Mouse (Mus musculus) hindbrain, embryonic 14.5 days (tissue): Measurements from ENCODE around the gene Esf1. TPM values are rescaled to one million over a fixed set of nuclear protein-coding genes. Genes with fewer than 3 reads are reported as not detected.
A peak's percentile ranks its signal among the peaks of the same experiment; 100 is the strongest.
"Not testable (repeated sequence)": the region's sequence is repeated elsewhere in the genome, so short reads cannot be mapped to it uniquely, and the experiment has no call there.

Experiments used
- ATAC-seq: fragments of 200-750 bp; cut with Nextera tagmentation; 2 replicates; pipeline ENCODE4 v1.8.0; 2017; ENCODE audit warnings: moderate number of reproducible peaks, mild to moderate bottlenecking, moderate TSS enrichment, moderate library complexity; ENCODE audit not compliant: low FRiP score
- DNase-seq: peaks from one replicate; pipeline ENCODE4 v3.0.0-alpha.2; 2015; ENCODE audit warnings: low spot score
- H3K27ac ChIP-seq: fragments of 300-500 bp; sonication (generic); 2 replicates; pipeline ENCODE4 v1.5.1; 2014; ENCODE audit warnings: mild to moderate bottlenecking, moderate library complexity
- H3K27me3 ChIP-seq: fragments of 300-500 bp; sonication (generic); 2 replicates; pipeline ENCODE4 v1.6.1; 2014; ENCODE audit warnings: mild to moderate bottlenecking, low read length, mixed read lengths; ENCODE audit not compliant: control insufficient read depth, insufficient read depth
- H3K36me3 ChIP-seq: fragments of 300-500 bp; sonication (generic); replicated peaks from 2 replicates; pipeline ENCODE4 v1.6.1; 2014; ENCODE audit not compliant: control insufficient read depth, insufficient read depth
- H3K4me1 ChIP-seq: fragments of 300-500 bp; sonication (generic); replicated peaks from 2 replicates; pipeline ENCODE4 v1.6.1; 2014; ENCODE audit warnings: antibody characterized with exemption, low read length, mixed read lengths; ENCODE audit not compliant: control insufficient read depth, insufficient read depth
- H3K4me2 ChIP-seq: fragments of 300-500 bp; sonication (generic); replicated peaks from 2 replicates; pipeline ENCODE4 v1.6.1; 2014; ENCODE audit warnings: mild to moderate bottlenecking, moderate library complexity
- H3K4me3 ChIP-seq: fragments of 300-500 bp; sonication (generic); replicated peaks from 2 replicates; pipeline ENCODE4 v1.5.1; 2014; ENCODE audit warnings: mild to moderate bottlenecking, low read length
- H3K9ac ChIP-seq: fragments of 300-500 bp; sonication (generic); 2 replicates; pipeline ENCODE4 v1.6.1; 2014
- H3K9me3 ChIP-seq: fragments of 300-500 bp; sonication (generic); 2 replicates; pipeline ENCODE4 v1.6.1; 2016; ENCODE audit warnings: low read length; ENCODE audit not compliant: control insufficient read depth
- WGBS: fragments of 180-500 bp; shearing (Covaris S2); extraction: QIAGEN DNeasy Blood & Tissue Kit; methylation state at CpG from one replicate; pipeline ENCODE4 v1.1.7; 2014; 5-methylcytosine and 5-hydroxymethylcytosine counted together
- polyA plus RNA-seq: library from polyadenylated mRNA; unstranded; fragments of >200 nt; fragmentation: Nextera tagmentation; extraction: Ambion mirVana; gene quantifications from 2 replicates; pipeline ENCODE4 v1.2.1, GENCODE M21; 2014

Esf1 gene
- 11.8 and 16.0 TPM in 2 replicates for polyA plus RNA-seq

DNA sequence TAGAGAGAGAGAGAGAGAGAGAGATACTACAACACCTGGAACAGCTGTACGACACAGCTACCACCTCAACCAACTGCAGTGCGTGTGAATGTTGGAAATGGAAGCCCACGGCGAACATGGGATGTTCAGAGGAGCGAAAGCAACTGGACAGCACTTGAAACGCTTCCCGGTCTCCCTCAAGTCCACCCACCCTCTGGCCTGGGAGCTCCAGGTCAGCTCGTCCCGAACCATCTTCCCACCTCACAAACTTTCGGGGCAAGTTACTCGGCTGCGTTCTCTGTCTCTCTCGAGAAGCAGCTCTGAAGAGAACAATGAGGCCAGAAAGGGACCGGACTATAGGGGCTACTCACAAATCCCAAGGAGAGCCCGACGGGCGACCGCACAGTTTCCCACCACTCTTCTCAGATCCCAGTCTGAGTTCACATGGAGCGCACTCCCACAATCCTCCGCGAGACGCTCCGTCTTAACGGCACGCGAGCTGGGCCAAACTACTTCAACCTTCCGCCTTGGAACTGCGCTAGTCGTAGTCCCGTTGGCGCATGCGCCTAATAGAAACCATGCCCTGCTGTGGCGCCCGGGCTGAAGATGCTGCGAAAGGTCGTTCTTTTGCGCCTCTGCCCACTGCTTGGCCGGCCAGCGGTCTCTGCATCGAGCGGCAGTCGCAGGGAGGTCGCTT is at the start of gene Esf1, which contains the start of gene Ndufaf5:
Gene Esf1 (minus strand): TSS at position 438 of the 676 bp plus-strand sequence.
Gene Ndufaf5 (plus strand): TSS at position 523 of the 676 bp plus-strand sequence.
- Histone ChIP-seq H3K27me3 (no peaks in the 10 kb centered on the region), H3K27ac (peak within 1 kb of the TSS; percentile 68), H3K4me2 (peak within 1 kb of the TSS; percentile 86), H3K36me3 (peaks cover 25% of the 10 kb centered on the region), H3K4me1 (peaks cover 12% of the 10 kb centered on the region), H3K9me3 (no peaks in the 10 kb centered on the region), H3K4me3 (peak within 1 kb of the TSS; percentile 63), H3K9ac (peak within 1 kb of the TSS; percentile 67)
- ATAC-seq (peak; percentile 99), DNase-seq (peak; percentile 99)
- under 1% methylated on average over 43 of the region's 43 CpGs for WGBS

DNA sequence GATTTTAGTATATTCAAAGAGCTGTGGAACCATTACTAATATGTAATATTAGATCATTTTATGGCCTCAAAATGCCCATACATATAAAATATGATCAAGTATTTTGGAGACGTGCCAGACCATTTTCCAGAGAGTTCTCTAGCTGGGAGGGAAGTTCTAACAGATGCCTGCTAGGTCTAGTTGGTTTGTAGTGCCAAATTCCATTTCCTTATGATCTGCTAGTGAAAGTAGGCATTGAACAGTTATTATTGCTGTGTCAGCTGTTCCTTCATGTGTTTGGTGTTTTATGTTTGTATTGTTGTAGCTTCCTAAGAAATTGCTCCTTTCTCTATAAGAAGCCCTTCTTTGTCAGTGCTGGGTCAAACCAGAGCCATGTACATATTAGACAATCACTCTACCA is 45.6 kb upstream of the Esf1 start:
- ATAC-seq (no peak), DNase-seq (no peak)
- Histone ChIP-seq H3K4me3 (no peak overlapping the region), H3K9ac (no peak overlapping the region), H3K27me3 (no peaks in the 10 kb centered on the region), H3K4me1 (no peaks in the 10 kb centered on the region), H3K27ac (no peak overlapping the region), H3K4me2 (no peak overlapping the region), H3K9me3 (no peaks in the 10 kb centered on the region), H3K36me3 (no peaks in the 10 kb centered on the region)
- 87% methylated on average over 1 of the region's 1 CpGs for WGBS

DNA sequence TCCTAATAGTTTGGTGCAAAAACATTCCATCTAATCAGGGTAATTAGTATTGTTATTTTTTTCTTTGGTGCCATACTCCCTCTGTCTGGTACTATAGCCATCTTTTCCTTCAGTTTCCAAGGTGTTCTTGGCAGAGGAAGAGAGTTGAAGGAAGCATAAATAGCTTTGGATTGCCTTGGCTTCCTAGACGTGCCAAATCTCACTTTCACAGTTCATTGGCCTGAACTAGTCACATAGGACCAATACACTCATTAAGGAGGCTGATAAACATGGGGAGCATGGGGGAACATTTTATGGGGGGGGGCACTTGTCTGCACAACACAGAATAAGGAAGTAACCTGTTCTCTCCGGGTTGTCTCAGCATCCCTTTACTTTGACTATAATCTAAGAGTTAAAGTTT is 45.1 kb upstream of the Esf1 start:
- no peak for ATAC-seq
- no peaks in the 10 kb centered on the region for H3K9me3 ChIP-seq
- no peaks in the 10 kb centered on the region for H3K27me3 ChIP-seq
- no peak for DNase-seq
- no peak overlapping the region for H3K4me2 ChIP-seq
- no peaks in the 10 kb centered on the region for H3K4me1 ChIP-seq
- no peak overlapping the region for H3K27ac ChIP-seq
- H3K4me3 ChIP-seq, result no peak overlapping the region
- H3K36me3 ChIP-seq, result no peaks in the 10 kb centered on the region
- no peak overlapping the region for H3K9ac ChIP-seq
- 74% methylated on average over 2 of the region's 2 CpGs for WGBS

DNA sequence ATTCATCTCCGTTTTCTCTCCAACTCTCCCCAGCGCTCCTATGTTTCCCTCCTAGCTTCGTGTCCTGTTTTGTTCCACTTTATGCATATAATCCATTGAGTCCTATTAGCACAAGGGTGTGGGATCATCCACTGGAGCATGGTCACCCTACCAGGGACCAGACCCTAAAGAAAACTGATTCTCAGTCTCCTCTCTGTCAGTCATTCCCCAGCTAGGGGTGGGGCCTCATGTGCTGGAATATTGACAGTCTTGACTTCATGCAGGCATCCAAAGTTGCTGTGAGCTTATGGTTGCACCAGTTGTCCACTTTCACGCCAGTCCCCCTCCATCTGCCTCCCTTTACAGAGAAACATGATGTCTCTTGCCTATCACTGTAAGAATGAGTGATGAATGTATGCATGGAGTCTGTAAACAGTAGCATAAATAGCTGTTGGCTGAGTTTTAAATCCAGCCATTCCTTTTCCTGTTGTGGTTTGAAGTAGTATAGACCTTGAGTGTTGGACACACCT is 44.2 kb upstream of the Esf1 start:
- Histone ChIP-seq H3K4me1 (no peaks in the 10 kb centered on the region), H3K4me2 (no peak overlapping the region), H3K9ac (no peak overlapping the region), H3K27me3 (no peaks in the 10 kb centered on the region), H3K36me3 (no peaks in the 10 kb centered on the region), H3K27ac (no peak overlapping the region), H3K4me3 (no peak overlapping the region), H3K9me3 (no peaks in the 10 kb centered on the region)
- 97% methylated on average over 4 of the region's 4 CpGs for WGBS
- no peak for ATAC-seq
- no peak for DNase-seq

DNA sequence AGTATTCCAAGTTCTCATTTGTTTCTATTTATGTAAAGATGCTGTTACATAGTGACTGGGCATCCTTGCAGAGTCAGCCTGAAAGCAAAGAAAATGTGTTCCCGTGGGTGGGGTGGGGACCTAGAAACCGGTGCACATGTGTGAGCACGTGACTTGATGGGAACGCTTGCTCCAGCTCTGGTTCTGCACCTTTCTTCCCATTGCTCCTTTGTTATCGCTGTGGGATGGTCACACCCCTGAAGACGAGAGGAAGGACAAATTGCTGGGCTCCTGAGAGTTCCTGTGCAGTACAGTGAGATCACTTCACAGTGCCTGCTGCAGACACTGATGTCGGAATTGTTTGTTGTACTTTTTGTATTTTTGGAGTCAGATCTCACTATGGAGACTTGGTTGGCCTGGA is 33.4 kb upstream of the Esf1 start:
- no peak for DNase-seq
- H3K36me3 ChIP-seq, result peaks cover 67% of the 10 kb centered on the region

DNA sequence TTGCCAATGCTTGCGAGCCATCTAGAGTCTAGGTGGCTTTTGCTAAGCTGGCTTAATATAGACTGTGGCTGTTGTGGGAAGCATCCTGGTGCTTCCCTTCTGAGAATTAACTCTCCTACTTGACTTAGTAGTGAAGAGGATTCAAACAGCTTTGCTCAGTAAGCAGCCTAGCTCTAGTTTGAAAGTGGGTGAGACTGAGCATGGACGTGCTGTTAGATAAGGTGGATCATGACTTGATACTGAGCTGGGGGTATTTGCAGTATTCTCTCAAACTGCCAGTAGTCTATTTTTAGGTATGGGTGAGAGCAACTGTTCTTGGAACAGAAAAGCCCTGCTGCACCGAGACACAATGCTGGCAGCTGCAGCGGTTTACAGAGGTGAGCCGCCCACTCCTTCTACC is 32.2 kb upstream of the Esf1 start:
- Histone ChIP-seq H3K36me3 (peaks cover 74% of the 10 kb centered on the region), H3K9me3 (no peaks in the 10 kb centered on the region), H3K27me3 (no peaks in the 10 kb centered on the region), H3K4me1 (no peaks in the 10 kb centered on the region), H3K27ac (no peak overlapping the region), H3K9ac (no peak overlapping the region), H3K4me2 (no peak overlapping the region), H3K4me3 (no peak overlapping the region)
- DNase-seq (no peak), ATAC-seq (no peak)
- WGBS, result 92% methylated on average over 5 of the region's 5 CpGs

More for the DNA sequence above, 33.4 kb upstream of the Esf1 start:
- Histone ChIP-seq H3K4me1 (no peaks in the 10 kb centered on the region), H3K27ac (no peak overlapping the region), H3K9ac (no peak overlapping the region), H3K9me3 (no peaks in the 10 kb centered on the region), H3K4me3 (no peak overlapping the region), H3K4me2 (no peak overlapping the region), H3K27me3 (no peaks in the 10 kb centered on the region)
- WGBS, result 94% methylated on average over 7 of the region's 7 CpGs
- no peak for ATAC-seq

DNA sequence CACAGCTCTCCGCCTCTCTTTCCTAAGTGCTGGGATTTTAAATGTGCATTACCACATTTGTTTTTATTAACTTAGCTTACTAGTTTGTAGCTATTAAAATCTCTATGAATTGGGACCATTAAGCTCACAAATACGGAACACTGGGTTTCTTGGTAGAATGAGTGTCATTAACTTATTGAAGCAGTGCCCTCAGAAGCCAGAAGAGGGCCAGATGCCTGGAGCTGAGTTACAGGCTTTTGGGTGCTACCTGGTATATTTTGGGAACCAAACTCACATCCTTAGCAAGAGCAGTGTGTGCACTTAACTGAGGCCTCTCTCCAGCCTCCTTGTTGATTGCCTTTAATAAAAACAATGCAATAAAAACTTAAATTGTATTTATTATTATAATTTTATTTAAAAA is 30.3 kb upstream of the Esf1 start:
- Histone ChIP-seq H3K36me3 (peaks cover 70% of the 10 kb centered on the region), H3K27ac (no peak overlapping the region), H3K9ac (no peak overlapping the region), H3K27me3 (no peaks in the 10 kb centered on the region), H3K4me3 (no peak overlapping the region), H3K4me2 (no peak overlapping the region), H3K9me3 (no peaks in the 10 kb centered on the region), H3K4me1 (no peaks in the 10 kb centered on the region)
- WGBS, result 88% methylated on average over 2 of the region's 2 CpGs
- no peak for ATAC-seq
- no peak for DNase-seq

DNA sequence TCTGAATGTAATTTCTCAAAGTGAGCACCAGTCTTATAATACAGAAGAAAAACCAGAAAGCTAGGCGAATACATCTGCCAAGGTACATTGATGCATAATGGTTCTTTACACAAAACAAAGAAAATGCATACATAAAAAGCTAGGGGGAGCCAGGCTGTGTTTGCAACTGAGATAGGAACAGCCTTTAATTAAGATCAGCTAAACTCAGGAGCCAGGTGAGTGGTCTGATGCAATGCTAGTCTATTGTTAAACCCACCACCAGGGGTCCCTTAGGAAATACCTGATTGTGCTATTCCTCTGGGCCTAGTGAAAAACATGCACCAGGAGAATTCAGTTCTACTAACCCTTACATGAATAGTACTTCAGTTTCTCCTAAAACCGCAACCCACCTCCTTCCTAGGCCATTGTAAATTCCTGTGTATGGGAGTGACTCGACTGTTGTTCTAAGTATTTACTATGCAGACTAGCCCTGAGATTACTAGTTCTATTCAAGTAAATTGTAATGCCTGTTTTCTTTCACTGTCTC is 15.4 kb upstream of the Esf1 start:
- H3K9ac ChIP-seq, H3K27me3 ChIP-seq, ATAC-seq, H3K4me2 ChIP-seq, DNase-seq, H3K27ac ChIP-seq, H3K4me1 ChIP-seq, H3K9me3 ChIP-seq, H3K4me3 ChIP-seq: not testable (repeated sequence)
- peaks cover 60% of the 10 kb centered on the region for H3K36me3 ChIP-seq
- 94% methylated on average over 3 of the region's 3 CpGs for WGBS

DNA sequence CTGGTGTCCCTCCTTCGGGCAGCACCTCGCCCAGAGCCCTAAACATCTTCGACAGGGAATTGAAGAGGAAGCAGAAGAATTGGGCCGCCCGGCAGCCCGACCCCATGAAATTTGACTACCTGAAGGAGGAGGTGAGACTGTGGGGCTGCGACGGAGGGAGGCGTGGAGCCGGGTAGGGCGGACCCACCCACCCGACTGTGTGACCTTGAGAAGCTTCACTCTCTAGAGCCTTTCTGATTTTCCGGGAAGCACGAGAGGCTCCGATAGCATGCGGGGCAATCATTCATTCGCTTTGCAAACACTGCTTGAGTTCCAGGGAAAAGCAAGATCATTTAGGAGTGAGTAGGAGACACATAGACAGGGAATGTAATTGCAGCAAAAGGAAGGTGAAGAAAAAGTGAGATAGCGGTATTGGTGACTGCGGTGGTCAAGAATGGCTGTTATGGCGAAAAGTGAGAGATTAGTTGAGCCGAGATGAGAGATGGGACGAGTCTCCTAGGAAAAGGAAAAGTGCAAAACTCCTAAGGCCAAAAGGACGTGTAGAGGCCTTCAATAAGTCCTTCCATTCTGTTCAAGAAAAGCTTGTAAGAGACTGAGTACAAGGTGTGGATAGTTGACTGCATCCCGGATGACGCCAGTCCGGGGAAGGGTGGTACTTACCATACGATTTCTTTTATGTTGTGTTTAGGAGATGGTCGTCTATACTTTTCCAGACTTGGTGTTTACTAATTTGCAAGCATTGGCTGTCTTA is 614 bp upstream of the Esf1 start:
- no peak for DNase-seq
- Histone ChIP-seq H3K4me1 (peaks cover 12% of the 10 kb centered on the region), H3K9me3 (no peaks in the 10 kb centered on the region), H3K27ac (peak overlapping the region; percentile 68), H3K27me3 (no peaks in the 10 kb centered on the region), H3K4me2 (peak overlapping the region; percentile 86), H3K4me3 (peak overlapping the region; percentile 63), H3K9ac (peak overlapping the region; percentile 67), H3K36me3 (peaks cover 31% of the 10 kb centered on the region)
- peak; percentile 89 for ATAC-seq
- 9% methylated on average over 28 of the region's 28 CpGs for WGBS
